Mouse (Mus musculus): ENCODE measurements around the gene Ufc1.
A peak's percentile ranks its signal among the peaks of the same experiment; 100 is the strongest.
"Not testable (repeated sequence)": the region's sequence is repeated elsewhere in the genome, so short reads cannot be mapped to it uniquely, and the experiment has no call there.

Gene Ufc1

GRCm38 (mm10) chr1:171247453-171247841, 47.4 kb downstream of the Ufc1 start:
- DNase-seq (ENCODE audit: low spot score), result no peak

GRCm38 (mm10) chr1:171246709-171247452, 47.9 kb downstream of the Ufc1 start:
- peak; percentile 98 for DNase-seq (ENCODE audit: low spot score)

DNA sequence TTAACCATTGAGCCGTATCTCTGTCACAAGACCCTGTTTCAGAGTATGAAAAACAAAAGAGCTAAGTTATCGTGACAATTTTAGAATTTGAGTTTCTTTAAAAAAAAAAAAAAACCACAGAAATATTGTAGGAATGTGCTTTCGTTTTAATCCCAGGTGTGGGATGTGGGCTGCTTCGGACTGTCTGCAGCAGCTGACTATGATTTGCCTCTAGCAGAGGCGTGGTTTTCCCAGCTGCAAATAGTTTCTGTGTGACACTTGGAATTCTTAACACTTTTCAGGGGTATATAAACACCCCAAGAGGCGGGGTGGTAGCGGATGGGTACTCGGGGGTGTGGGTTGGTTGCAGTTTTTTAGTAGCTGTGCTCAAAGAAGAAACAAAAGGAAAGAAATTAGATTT, 49.5 kb downstream of the Ufc1 start:
- DNase-seq (ENCODE audit: low spot score), result no peak

GRCm38 (mm10) chr1:171241952-171242351, 52.9 kb downstream of the Ufc1 start:
- not testable (repeated sequence) for DNase-seq (ENCODE audit: low spot score)

DNA sequence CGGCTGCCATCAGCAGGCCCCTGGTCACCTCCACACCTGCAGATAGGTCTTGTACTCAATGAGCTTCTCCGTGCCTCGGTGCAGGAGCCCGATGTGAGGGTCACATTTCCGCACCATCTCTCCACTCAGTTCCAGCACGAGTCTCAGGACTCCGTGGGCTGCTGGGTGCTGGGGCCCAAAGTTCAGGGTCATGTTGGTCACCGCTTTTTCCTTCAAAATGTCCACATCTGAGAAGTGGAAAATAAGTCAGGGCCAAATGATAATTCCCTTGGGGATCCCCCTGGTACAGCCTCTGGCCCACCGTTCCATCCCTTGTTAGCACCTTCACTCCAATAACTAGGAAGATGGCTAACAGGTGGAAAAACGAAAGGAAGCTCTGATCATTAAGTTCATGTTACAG, 53.9 kb downstream of the Ufc1 start:
- no peak for DNase-seq (ENCODE audit: low spot score)

GRCm38 (mm10) chr1:171239992-171240744, 54.7 kb downstream of the Ufc1 start:
- no peak for DNase-seq (ENCODE audit: low spot score)
